ENCODE assay signal across 30 mouse cellular contexts in genomic region chr19:55865049-55865448, GRCm38 (mm10).
A peak's percentile ranks its signal among the peaks of the same experiment; 100 is the strongest.
DNase-seq lines count a peak whose midpoint lies in the region; ATAC-seq and TF ChIP-seq lines count a peak whose summit lies in the region.
"Had no signal": no experiment of that assay in that cellular context is flagged by ENCODE, and none has a peak within 500 bp of the region (broad histone marks: within the 10 kb centered on the region; RNA-seq: fewer than 3 reads in every experiment).

No protein-coding gene starts in this region.

- no peak for DNase-seq in liver, embryonic 11.5 days (ENCODE audit: low spot score)
- no peak for DNase-seq in liver
- no peak for DNase-seq in cerebellum, adult 2 months
- DNase-seq: adrenal gland, adult 8-10 months; cerebellum, adult 8-10 months; cerebellum, postnatal 25 days; gastrocnemius, postnatal 25 days; heart, adult 2 months; kidney, adult 8-10 months; kidney, postnatal 14 days; layer of hippocampus, adult 9-11 months; lung, postnatal 4 days; thymus, adult 18-20 months; thymus, postnatal 36 days had no signal

- no peak for TF ChIP-seq POLR2A in cerebellum, adult 2 months (IDR thresholded peaks at IDR 0.05; ENCODE audit: borderline replicate concordance, insufficient read depth, low read length)

- H3K4me2 ChIP-seq in liver, embryonic 11.5 days: no peak overlapping the region
- H3K4me2 ChIP-seq in intestine, postnatal 0 days (replicated peaks; ENCODE audit: low read depth): no peak overlapping the region
- H3K4me2 ChIP-seq in liver, embryonic 16.5 days (ENCODE audit: low read depth, low read length): peak overlapping the region; percentile 56; the same call in 1 of the 2 replicates
- H3K4me2 ChIP-seq in kidney, embryonic 16.5 days (replicated peaks; ENCODE audit: low read depth, low read length): no peak overlapping the region
- H3K4me2 ChIP-seq: embryonic facial prominence, embryonic 15.5 days; forebrain, embryonic 13.5 days; hindbrain, embryonic 15.5 days; limb, embryonic 15.5 days; lung, embryonic 15.5 days; midbrain, embryonic 12.5 days; neural tube, embryonic 13.5 days had no signal

- no peak for ATAC-seq in liver, embryonic 11.5 days (replicated peaks; ENCODE audit: low FRiP score)
- ATAC-seq in intestine, postnatal 0 days: 0 out of 2 replicates have a peak, but pooled peaks have one; percentile 6
- ATAC-seq in liver, embryonic 16.5 days (ENCODE audit: low read depth): no peak
- ATAC-seq in kidney, embryonic 16.5 days (ENCODE audit: low FRiP score, low TSS enrichment): no peak
- no peak for ATAC-seq in erythroid progenitor cell, adult 5-6 weeks (replicated peaks; ENCODE audit: low FRiP score, poor library complexity, severe bottlenecking)
- ATAC-seq: forebrain, embryonic 13.5 days; inflammation-experienced regulatory T-cells, adult 6 months had no signal

- H3K9ac ChIP-seq in liver, embryonic 11.5 days (ENCODE audit: low read depth, low read length): peak overlapping the region; percentile 23; the same call in 1 of the 2 replicates
- H3K9ac ChIP-seq in intestine, postnatal 0 days (ENCODE audit: low read depth, low read length): no peak overlapping the region
- no peak overlapping the region for H3K9ac ChIP-seq in liver, embryonic 16.5 days (ENCODE audit: low read depth, low read length)
- H3K9ac ChIP-seq in kidney, embryonic 16.5 days (replicated peaks; ENCODE audit: low read length): no peak overlapping the region
- H3K9ac ChIP-seq: embryonic facial prominence, embryonic 15.5 days; forebrain, embryonic 13.5 days; hindbrain, embryonic 15.5 days; limb, embryonic 15.5 days; lung, embryonic 15.5 days; midbrain, embryonic 12.5 days; neural tube, embryonic 13.5 days had no signal

- no peaks in the 10 kb centered on the region for H3K9me3 ChIP-seq in liver, embryonic 11.5 days (ENCODE audit: control insufficient read depth, low read length)
- H3K9me3 ChIP-seq in intestine, postnatal 0 days (ENCODE audit: control insufficient read depth): no peaks in the 10 kb centered on the region
- H3K9me3 ChIP-seq in liver, embryonic 16.5 days (replicated peaks; ENCODE audit: control insufficient read depth, low read length): no peaks in the 10 kb centered on the region
- H3K9me3 ChIP-seq in kidney, embryonic 16.5 days (ENCODE audit: low read length): no peaks in the 10 kb centered on the region
- H3K9me3 ChIP-seq: embryonic facial prominence, embryonic 10.5 days; embryonic facial prominence, embryonic 15.5 days; forebrain, embryonic 13.5 days; hindbrain, embryonic 10.5 days; hindbrain, embryonic 15.5 days; limb, embryonic 10.5 days; limb, embryonic 15.5 days; lung, embryonic 15.5 days; megakaryocyte, embryonic 14.5 days; midbrain, embryonic 12.5 days; neural tube, embryonic 13.5 days had no signal

- no peak overlapping the region for H3K4me3 ChIP-seq in liver, embryonic 11.5 days (ENCODE audit: low read depth, low read length)
- H3K4me3 ChIP-seq in intestine, postnatal 0 days (ENCODE audit: low read depth, low read length): no peak overlapping the region
- no peak overlapping the region for H3K4me3 ChIP-seq in liver, embryonic 16.5 days (ENCODE audit: low read depth, low read length)
- no peak overlapping the region for H3K4me3 ChIP-seq in kidney, embryonic 16.5 days (ENCODE audit: low read length)
- H3K4me3 ChIP-seq in cerebellum, adult 2 months (replicated peaks; ENCODE audit: insufficient read depth, low read depth, low read length): no peak overlapping the region
- H3K4me3 ChIP-seq: embryonic facial prominence, embryonic 10.5 days; embryonic facial prominence, embryonic 15.5 days; forebrain, embryonic 13.5 days; heart, adult 2 months; hindbrain, embryonic 10.5 days; hindbrain, embryonic 15.5 days; limb, embryonic 10.5 days; limb, embryonic 15.5 days; lung, embryonic 15.5 days; midbrain, embryonic 12.5 days; neural tube, embryonic 13.5 days had no signal

- no peaks in the 10 kb centered on the region for H3K27me3 ChIP-seq in liver, embryonic 11.5 days (replicated peaks; ENCODE audit: control insufficient read depth, insufficient read depth, low read length)
- H3K27me3 ChIP-seq in intestine, postnatal 0 days (replicated peaks; ENCODE audit: control insufficient read depth, insufficient read depth, low read length): no peaks in the 10 kb centered on the region
- no peaks in the 10 kb centered on the region for H3K27me3 ChIP-seq in liver, embryonic 16.5 days (ENCODE audit: control insufficient read depth, insufficient read depth, low read depth, low read length)
- no peaks in the 10 kb centered on the region for H3K27me3 ChIP-seq in kidney, embryonic 16.5 days (ENCODE audit: insufficient read depth, low read length)
- H3K27me3 ChIP-seq in cerebellum, adult 2 months (ENCODE audit: control insufficient read depth, insufficient read depth, low read length): no peaks in the 10 kb centered on the region
- H3K27me3 ChIP-seq: embryonic facial prominence, embryonic 15.5 days; forebrain, embryonic 13.5 days; hindbrain, embryonic 15.5 days; limb, embryonic 15.5 days; lung, embryonic 15.5 days; midbrain, embryonic 12.5 days; neural tube, embryonic 13.5 days had no signal

- peaks cover 66% of the 10 kb centered on the region for H3K4me1 ChIP-seq in liver, embryonic 11.5 days (replicated peaks; ENCODE audit: control insufficient read depth, insufficient read depth, low read length)
- H3K4me1 ChIP-seq in intestine, postnatal 0 days (replicated peaks; ENCODE audit: control insufficient read depth, insufficient read depth, low read length): peaks cover 29% of the 10 kb centered on the region
- H3K4me1 ChIP-seq in liver, embryonic 16.5 days (ENCODE audit: control insufficient read depth, low read depth, low read length): peaks cover 76% of the 10 kb centered on the region
- H3K4me1 ChIP-seq in kidney, embryonic 16.5 days (ENCODE audit: insufficient read depth, low read length): peaks cover 9% of the 10 kb centered on the region; the same call in 1 of the 2 replicates
- H3K4me1 ChIP-seq in cerebellum, adult 2 months (ENCODE audit: control insufficient read depth, insufficient read depth, low read length): no peaks in the 10 kb centered on the region
- H3K4me1 ChIP-seq: hindbrain, embryonic 15.5 days had no signal

- no peak for TF ChIP-seq CTCF in intestine, postnatal 0 days (IDR thresholded peaks at IDR 0.05; ENCODE audit: low read depth)
- TF ChIP-seq CTCF in cerebellum, adult 2 months (IDR thresholded peaks at IDR 0.05; ENCODE audit: borderline replicate concordance, insufficient read depth, low read depth, low read length): no peak

- H3K36me3 ChIP-seq in liver, embryonic 11.5 days (ENCODE audit: control insufficient read depth, insufficient read depth, low read length): no peaks in the 10 kb centered on the region
- H3K36me3 ChIP-seq in intestine, postnatal 0 days (ENCODE audit: control insufficient read depth, insufficient read depth): no peaks in the 10 kb centered on the region
- no peaks in the 10 kb centered on the region for H3K36me3 ChIP-seq in liver, embryonic 16.5 days (ENCODE audit: control insufficient read depth, insufficient read depth)
- peaks cover 6% of the 10 kb centered on the region; the same call in 1 of the 2 replicates for H3K36me3 ChIP-seq in kidney, embryonic 16.5 days (ENCODE audit: insufficient read depth, low read length)
- H3K36me3 ChIP-seq: hindbrain, embryonic 15.5 days; neural tube, embryonic 13.5 days had no signal

- peak overlapping the region; percentile 86 for H3K27ac ChIP-seq in liver, embryonic 11.5 days (ENCODE audit: low read depth, low read length)
- H3K27ac ChIP-seq in intestine, postnatal 0 days (ENCODE audit: low read depth, low read length): peak overlapping the region; percentile 75
- H3K27ac ChIP-seq in liver, embryonic 16.5 days (ENCODE audit: low read length): peak overlapping the region; percentile 85
- no peak overlapping the region for H3K27ac ChIP-seq in kidney, embryonic 16.5 days (ENCODE audit: low read length)
- no peak overlapping the region for H3K27ac ChIP-seq in cerebellum, adult 2 months (ENCODE audit: insufficient read depth, low read length)
- H3K27ac ChIP-seq: embryonic facial prominence, embryonic 10.5 days; embryonic facial prominence, embryonic 15.5 days; forebrain, embryonic 13.5 days; heart, adult 2 months; hindbrain, embryonic 10.5 days; hindbrain, embryonic 15.5 days; limb, embryonic 10.5 days; limb, embryonic 15.5 days; lung, embryonic 15.5 days; midbrain, embryonic 12.5 days; neural tube, embryonic 13.5 days had no signal

- 81% methylated on average over 2 of the region's 2 CpGs for WGBS in liver, embryonic 11.5 days
- whole genome bisulfite sequencing in intestine, postnatal 0 days: 56% methylated on average over 2 of the region's 2 CpGs
- WGBS in liver, embryonic 16.5 days (ENCODE audit: insufficient replicate concordance): 63% methylated on average over 2 of the region's 2 CpGs
- WGBS in kidney, embryonic 16.5 days: 96% methylated on average over 2 of the region's 2 CpGs
- 100% methylated on average over 2 of the region's 2 CpGs for WGBS in cerebellum, adult 2 months

Comparison
In these comparisons a context has a peak if more than half of its experiments do, and no peak if none do; other contexts are left out.
1. H3K27ac ChIP-seq: peak in liver, embryonic 11.5 days (single experiment), intestine, postnatal 0 days (single experiment) and liver, embryonic 16.5 days (single experiment); none in kidney, embryonic 16.5 days (single experiment) and cerebellum, adult 2 months (single experiment).